Mouse (Mus musculus): ENCODE results near the gene Dglucy.
A peak's percentile ranks its signal among the peaks of the same experiment; 100 is the strongest.

DNA sequence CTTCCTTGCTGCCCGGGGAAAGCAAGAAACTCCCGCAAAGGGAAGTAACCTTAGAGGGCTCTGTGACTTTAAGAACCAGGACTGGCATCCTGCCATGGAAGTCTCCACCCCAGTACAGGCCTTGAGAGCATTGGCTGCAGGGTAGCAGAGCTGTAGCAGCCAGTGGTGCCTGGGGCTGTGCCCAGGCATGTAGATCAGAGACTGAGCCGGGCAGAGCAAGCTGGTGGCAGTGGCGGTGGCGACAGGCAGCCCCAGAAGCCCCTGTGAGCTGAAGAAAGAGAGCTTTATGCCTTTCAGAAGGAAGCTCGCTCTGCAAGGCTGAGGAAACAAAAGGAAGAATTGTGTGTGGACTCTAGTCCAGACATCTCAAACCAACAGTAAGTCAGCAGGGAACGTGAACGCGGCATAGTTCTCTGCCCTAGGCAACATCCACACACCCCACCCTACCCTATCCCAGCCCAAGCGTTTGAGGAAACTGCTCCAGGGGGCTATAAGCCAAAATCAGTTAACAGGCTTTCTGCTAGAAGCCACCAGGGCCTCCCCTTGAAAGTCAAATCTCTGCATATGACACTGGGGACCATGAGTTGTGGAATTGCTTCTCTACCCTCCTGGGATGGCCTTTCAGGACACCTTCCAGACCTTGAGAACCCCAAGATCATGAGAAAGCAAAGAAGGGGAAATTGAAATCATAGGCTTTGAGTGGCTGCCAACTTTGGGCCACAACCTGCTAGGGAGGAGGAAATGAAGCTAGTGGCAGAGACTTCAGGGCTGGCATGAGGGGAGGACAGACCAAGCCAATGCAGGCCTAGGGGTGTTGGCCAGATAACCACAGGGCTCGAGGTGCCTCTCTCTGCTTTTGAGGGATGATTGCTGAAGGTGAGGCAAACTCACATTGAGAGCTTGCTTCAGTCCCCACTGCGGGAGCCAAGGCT lies at the start of gene Dglucy:
- TF ChIP-seq CTCF (IDR thresholded peaks at IDR 0.05; ENCODE audit: control insufficient read depth, insufficient read depth, low read length) (no peak), POLR2A (IDR thresholded peaks at IDR 0.05; ENCODE audit: borderline replicate concordance, control insufficient read depth, low read depth, low read length) (peak; percentile 98)

Measured in bone marrow, adult 2 months (tissue).